ENCODE assay signal across 8 mouse cellular contexts in the genomic region with DNA sequence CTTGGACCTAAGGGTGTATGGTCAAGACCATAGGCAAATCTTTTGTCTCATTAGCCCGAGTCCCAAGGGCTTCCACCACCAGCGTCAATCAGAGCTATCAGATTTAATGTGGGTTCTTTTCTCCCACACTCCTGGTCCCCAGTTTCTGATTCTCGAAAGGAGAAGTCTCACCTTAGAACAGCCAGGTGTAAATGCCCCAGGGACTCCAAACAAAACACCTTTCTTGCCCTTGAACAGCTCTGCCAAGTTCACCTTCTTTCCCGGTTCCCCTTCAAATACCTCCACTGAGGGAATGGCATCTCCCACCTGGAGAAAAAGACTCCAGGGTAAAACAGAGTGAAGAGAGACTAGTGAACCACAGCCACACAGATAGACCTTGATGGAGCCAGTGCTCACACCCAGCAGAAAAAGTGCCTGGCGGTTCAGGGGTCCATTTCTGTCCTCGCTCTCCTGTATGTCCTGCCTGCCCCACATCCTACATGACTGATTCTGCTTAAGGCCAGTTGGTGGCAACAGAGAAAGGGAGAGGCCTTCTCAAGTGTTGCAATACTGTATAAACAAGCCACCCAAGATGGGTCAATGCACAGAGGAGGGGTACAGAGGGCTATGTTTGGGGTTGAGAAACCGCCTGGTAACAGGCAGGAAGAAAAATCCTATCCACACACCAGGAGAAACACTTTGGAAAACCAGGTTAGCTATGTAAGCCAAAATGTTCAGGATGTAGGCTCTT. TPM values are rescaled to one million over a fixed set of nuclear protein-coding genes. Genes with fewer than 3 reads are reported as not detected.
A peak's percentile ranks its signal among the peaks of the same experiment; 100 is the strongest.
DNase-seq lines count a peak whose midpoint lies in the region; ATAC-seq lines count a peak whose summit lies in the region.

No protein-coding gene starts in this region.

- 66% methylated on average over 7 of the region's 7 CpGs for WGBS in kidney, embryonic 15.5 days
- WGBS in forebrain, embryonic 12.5 days, result 92% methylated on average over 7 of the region's 7 CpGs
- WGBS in limb, embryonic 15.5 days, result 82% methylated on average over 7 of the region's 7 CpGs
- WGBS in neural tube, embryonic 13.5 days, result 90% methylated on average over 7 of the region's 7 CpGs

- peak overlapping the region; percentile 71 for H3K9ac ChIP-seq in kidney, embryonic 15.5 days
- peak overlapping the region; percentile 72 for H3K9ac ChIP-seq in forebrain, embryonic 12.5 days
- peak overlapping the region; percentile 7; the same call in 1 of the 2 replicates for H3K9ac ChIP-seq in limb, embryonic 15.5 days
- peak overlapping the region; percentile 86 for H3K9ac ChIP-seq in neural tube, embryonic 13.5 days

- H3K36me3 ChIP-seq in kidney, embryonic 15.5 days, result peaks cover 55% of the 10 kb centered on the region
- peaks cover 55% of the 10 kb centered on the region for H3K36me3 ChIP-seq in forebrain, embryonic 12.5 days (replicated peaks)
- H3K36me3 ChIP-seq in limb, embryonic 15.5 days, result peaks cover 56% of the 10 kb centered on the region
- H3K36me3 ChIP-seq in neural tube, embryonic 13.5 days, result peaks cover 56% of the 10 kb centered on the region

- no peaks in the 10 kb centered on the region for H3K9me3 ChIP-seq in kidney, embryonic 15.5 days (replicated peaks)
- H3K9me3 ChIP-seq in forebrain, embryonic 12.5 days, result no peaks in the 10 kb centered on the region
- no peaks in the 10 kb centered on the region for H3K9me3 ChIP-seq in limb, embryonic 15.5 days
- no peaks in the 10 kb centered on the region for H3K9me3 ChIP-seq in neural tube, embryonic 13.5 days

- peak overlapping the region; percentile 90 for H3K4me2 ChIP-seq in kidney, embryonic 15.5 days
- H3K4me2 ChIP-seq in forebrain, embryonic 12.5 days, result peak overlapping the region; percentile 72
- H3K4me2 ChIP-seq in limb, embryonic 15.5 days, result peak overlapping the region; percentile 57
- peak overlapping the region; percentile 90 for H3K4me2 ChIP-seq in neural tube, embryonic 13.5 days

- H3K27me3 ChIP-seq in kidney, embryonic 15.5 days, result no peaks in the 10 kb centered on the region
- no peaks in the 10 kb centered on the region for H3K27me3 ChIP-seq in forebrain, embryonic 12.5 days
- H3K27me3 ChIP-seq in limb, embryonic 15.5 days, result no peaks in the 10 kb centered on the region
- H3K27me3 ChIP-seq in neural tube, embryonic 13.5 days, result no peaks in the 10 kb centered on the region

- H3K4me3 ChIP-seq in kidney, embryonic 15.5 days (replicated peaks), result peak overlapping the region; percentile 70
- H3K4me3 ChIP-seq in forebrain, embryonic 12.5 days (replicated peaks), result peak overlapping the region; percentile 65
- H3K4me3 ChIP-seq in limb, embryonic 15.5 days, result peak overlapping the region; percentile 64
- H3K4me3 ChIP-seq in neural tube, embryonic 13.5 days, result peak overlapping the region; percentile 68

- DNase-seq in kidney, adult 9 months, result no peak
- no peak for DNase-seq in urinary bladder, postnatal 14 days (ENCODE audit: low spot score)
- no peak for DNase-seq in ovary, adult 18-20 months (ENCODE audit: low spot score)
- no peak for DNase-seq in gastrocnemius, adult 8-10 months (ENCODE audit: low spot score in 2 of 2)

- H3K27ac ChIP-seq in kidney, embryonic 15.5 days, result peak overlapping the region; percentile 99
- no peak overlapping the region for H3K27ac ChIP-seq in forebrain, embryonic 12.5 days
- H3K27ac ChIP-seq in limb, embryonic 15.5 days, result no peak overlapping the region
- H3K27ac ChIP-seq in neural tube, embryonic 13.5 days (replicated peaks), result no peak overlapping the region

- no peak for ATAC-seq in kidney, embryonic 15.5 days (replicated peaks; ENCODE audit: low FRiP score)
- no peak for ATAC-seq in forebrain, embryonic 12.5 days (ENCODE audit: low FRiP score)
- no peak for ATAC-seq in limb, embryonic 15.5 days (ENCODE audit: insufficient number of reproducible peaks, low FRiP score, low TSS enrichment, low read depth)
- no peak for ATAC-seq in neural tube, embryonic 13.5 days (ENCODE audit: low read depth)

- H3K4me1 ChIP-seq in kidney, embryonic 15.5 days, result peaks cover 34% of the 10 kb centered on the region
- H3K4me1 ChIP-seq in forebrain, embryonic 12.5 days, result peaks cover 29% of the 10 kb centered on the region
- peaks cover 35% of the 10 kb centered on the region for H3K4me1 ChIP-seq in limb, embryonic 15.5 days
- peaks cover 37% of the 10 kb centered on the region for H3K4me1 ChIP-seq in neural tube, embryonic 13.5 days (replicated peaks)

RNA-seq across cellular contexts. Expression of a gene that starts 1.5 kb away (rescaled TPM):
- polyA plus RNA-seq in kidney, embryonic 15.5 days (2015; fragmentation: Nextera tagmentation; extraction: Ambion mirVana), result 148 and 167 TPM in 2 replicates
- 137 and 138 TPM in 2 replicates for polyA plus RNA-seq in forebrain, embryonic 12.5 days (2016; fragmentation: Nextera tagmentation; extraction: Ambion mirVana)
- polyA plus RNA-seq in limb, embryonic 15.5 days (2015; fragmentation: Nextera tagmentation; extraction: Ambion mirVana), result 123 and 138 TPM in 2 replicates
- 117 and 159 TPM in 2 replicates for polyA plus RNA-seq in neural tube, embryonic 13.5 days (2015; fragmentation: Nextera tagmentation; extraction: Ambion mirVana)
- 10 to 100 TPM; 34.1 to 46.3 (median 39.7) TPM for total RNA-seq in gastrocnemius, adult 8-10 months (2022)

RNA-seq across cellular contexts. Expression of a gene that starts 1.9 kb away (rescaled TPM):
- 268 and 275 TPM in 2 replicates for polyA plus RNA-seq in kidney, embryonic 15.5 days (2015; fragmentation: Nextera tagmentation; extraction: Ambion mirVana)
- polyA plus RNA-seq in forebrain, embryonic 12.5 days (2016; fragmentation: Nextera tagmentation; extraction: Ambion mirVana), result 148 and 160 TPM in 2 replicates
- 349 and 392 TPM in 2 replicates for polyA plus RNA-seq in limb, embryonic 15.5 days (2015; fragmentation: Nextera tagmentation; extraction: Ambion mirVana)
- 294 and 302 TPM in 2 replicates for polyA plus RNA-seq in neural tube, embryonic 13.5 days (2015; fragmentation: Nextera tagmentation; extraction: Ambion mirVana)
- 100 to 1,000 TPM; 195 to 214 (median 202) TPM for total RNA-seq in gastrocnemius, adult 8-10 months (2022)

RNA-seq across cellular contexts. Expression of a gene that starts 13.6 kb away (rescaled TPM):
- 14.8 and 15.3 TPM in 2 replicates for polyA plus RNA-seq in kidney, embryonic 15.5 days (2015; fragmentation: Nextera tagmentation; extraction: Ambion mirVana)
- 11.4 and 13.0 TPM in 2 replicates for polyA plus RNA-seq in forebrain, embryonic 12.5 days (2016; fragmentation: Nextera tagmentation; extraction: Ambion mirVana)
- 11.1 and 11.4 TPM in 2 replicates for polyA plus RNA-seq in limb, embryonic 15.5 days (2015; fragmentation: Nextera tagmentation; extraction: Ambion mirVana)
- polyA plus RNA-seq in neural tube, embryonic 13.5 days (2015; fragmentation: Nextera tagmentation; extraction: Ambion mirVana), result 15.5 and 16.9 TPM in 2 replicates
- 100 to 1,000 TPM in 1 of 4 experiments, 10 to 100 TPM in 3; 82.8 to 114 (median 93.4) TPM for total RNA-seq in gastrocnemius, adult 8-10 months (2022)

RNA-seq across cellular contexts. Expression of a gene that starts 17.2 kb away (rescaled TPM):
- 2.0 and 3.1 TPM in 2 replicates for polyA plus RNA-seq in kidney, embryonic 15.5 days (2015; fragmentation: Nextera tagmentation; extraction: Ambion mirVana)
- 0.27 TPM in 1 of 2 replicates, not detected in the other for polyA plus RNA-seq in forebrain, embryonic 12.5 days (2016; fragmentation: Nextera tagmentation; extraction: Ambion mirVana)
- 6.7 and 7.9 TPM in 2 replicates for polyA plus RNA-seq in limb, embryonic 15.5 days (2015; fragmentation: Nextera tagmentation; extraction: Ambion mirVana)
- 3.0 and 7.9 TPM in 2 replicates for polyA plus RNA-seq in neural tube, embryonic 13.5 days (2015; fragmentation: Nextera tagmentation; extraction: Ambion mirVana)
- total RNA-seq in gastrocnemius, adult 8-10 months (2022), result not detected

RNA-seq across cellular contexts. Expression of a gene that starts 26.3 kb away (rescaled TPM):
- 0.14 and 0.45 TPM in 2 replicates for polyA plus RNA-seq in kidney, embryonic 15.5 days (2015; fragmentation: Nextera tagmentation; extraction: Ambion mirVana)
- polyA plus RNA-seq in forebrain, embryonic 12.5 days (2016; fragmentation: Nextera tagmentation; extraction: Ambion mirVana), result 0.21 TPM in 1 of 2 replicates, not detected in the other
- 1.5 and 1.7 TPM in 2 replicates for polyA plus RNA-seq in limb, embryonic 15.5 days (2015; fragmentation: Nextera tagmentation; extraction: Ambion mirVana)
- 3.4 and 5.2 TPM in 2 replicates for polyA plus RNA-seq in neural tube, embryonic 13.5 days (2015; fragmentation: Nextera tagmentation; extraction: Ambion mirVana)
- not detected for total RNA-seq in gastrocnemius, adult 8-10 months (2022)

Comparison
In these comparisons a context has a peak if more than half of its experiments do, and no peak if none do; other contexts are left out.
1. H3K9ac ChIP-seq: peak in every context shown above with its lines; median percentile 86 in neural tube, embryonic 13.5 days; 72 in forebrain, embryonic 12.5 days; 71 in kidney, embryonic 15.5 days; 7 in limb, embryonic 15.5 days.